Mouse (Mus musculus): Measurements from ENCODE around the gene Bicral. TPM values are rescaled to one million over a fixed set of nuclear protein-coding genes. Genes with fewer than 3 reads are reported as not detected.
A peak's percentile ranks its signal among the peaks of the same experiment; 100 is the strongest.

Bicral gene
- polyA plus RNA-seq, 1 experiment: 11.4 TPM

- Histone ChIP-seq H3K27ac (ENCODE audit: insufficient read depth, low read depth, low read length) (no peak overlapping the region), H3K4me3 (ENCODE audit: insufficient read depth, low read depth, low read length) (peak overlapping the region; percentile 68; the same call in 1 of the 2 replicates), H3K27me3 (replicated peaks; ENCODE audit: control insufficient read depth, insufficient read depth, low read length) (no peaks in the 10 kb centered on the region), H3K4me1 (ENCODE audit: control insufficient read depth, insufficient read depth, low read length) (peaks cover 14% of the 10 kb centered on the region), H3K36me3 (ENCODE audit: control insufficient read depth, insufficient read depth, low read length) (no peaks in the 10 kb centered on the region)
- TF ChIP-seq CTCF (conservative IDR thresholded peaks at IDR 0.05; ENCODE audit: insufficient read depth, insufficient read length, low read depth, low read length) (no peak), POLR2A (IDR thresholded peaks at IDR 0.05; ENCODE audit: low read depth, low read length) (no peak)
- no peak for DNase-seq
- 26% methylated on average over 9 of the region's 9 CpGs for WGBS
These were observed 615 bp upstream of the Bicral start for GRCm38 (mm10) chr17:46858749-46859444.

- TF ChIP-seq CTCF (conservative IDR thresholded peaks at IDR 0.05; ENCODE audit: insufficient read depth, insufficient read length, low read depth, low read length) (no peak), POLR2A (IDR thresholded peaks at IDR 0.05; ENCODE audit: low read depth, low read length) (no peak)
- Histone ChIP-seq H3K4me1 (ENCODE audit: control insufficient read depth, insufficient read depth, low read length) (peaks cover 24% of the 10 kb centered on the region), H3K27me3 (replicated peaks; ENCODE audit: control insufficient read depth, insufficient read depth, low read length) (no peaks in the 10 kb centered on the region), H3K36me3 (ENCODE audit: control insufficient read depth, insufficient read depth, low read length) (no peaks in the 10 kb centered on the region), H3K4me3 (ENCODE audit: insufficient read depth, low read depth, low read length) (peak overlapping the region; percentile 68), H3K27ac (ENCODE audit: insufficient read depth, low read depth, low read length) (peak overlapping the region; percentile 99)
- 3% methylated on average over 17 of the region's 52 CpGs for WGBS
- DNase-seq: peak; percentile 84
These were observed 850 bp downstream of the Bicral start for GRCm38 (mm10) chr17:46857361-46857902.

- Histone ChIP-seq H3K4me3 (ENCODE audit: insufficient read depth, low read depth, low read length) (peak overlapping the region; percentile 68), H3K4me1 (ENCODE audit: control insufficient read depth, insufficient read depth, low read length) (peaks cover 27% of the 10 kb centered on the region), H3K27me3 (replicated peaks; ENCODE audit: control insufficient read depth, insufficient read depth, low read length) (no peaks in the 10 kb centered on the region), H3K27ac (ENCODE audit: insufficient read depth, low read depth, low read length) (peak overlapping the region; percentile 99), H3K36me3 (ENCODE audit: control insufficient read depth, insufficient read depth, low read length) (no peaks in the 10 kb centered on the region)
- WGBS: under 1% methylated on average over 84 of the region's 87 CpGs
- DNase-seq: peak; percentile 85
- no peak for TF ChIP-seq CTCF (conservative IDR thresholded peaks at IDR 0.05; ENCODE audit: insufficient read depth, insufficient read length, low read depth, low read length)
- TF ChIP-seq POLR2A (IDR thresholded peaks at IDR 0.05; ENCODE audit: low read depth, low read length): no peak
These were observed 1.6 kb downstream of the Bicral start for GRCm38 (mm10) chr17:46856471-46857360.

- DNase-seq: no peak
- TF ChIP-seq CTCF (conservative IDR thresholded peaks at IDR 0.05; ENCODE audit: insufficient read depth, insufficient read length, low read depth, low read length) (no peak), POLR2A (IDR thresholded peaks at IDR 0.05; ENCODE audit: low read depth, low read length) (no peak)
- H3K4me3 ChIP-seq (ENCODE audit: insufficient read depth, low read depth, low read length): peak overlapping the region; percentile 68
- WGBS: 4% methylated on average over 4 of the region's 4 CpGs
- H3K4me1 ChIP-seq (ENCODE audit: control insufficient read depth, insufficient read depth, low read length): peaks cover 27% of the 10 kb centered on the region
- H3K36me3 ChIP-seq (ENCODE audit: control insufficient read depth, insufficient read depth, low read length): no peaks in the 10 kb centered on the region
- H3K27ac ChIP-seq (ENCODE audit: insufficient read depth, low read depth, low read length): peak overlapping the region; percentile 99
- no peaks in the 10 kb centered on the region for H3K27me3 ChIP-seq (replicated peaks; ENCODE audit: control insufficient read depth, insufficient read depth, low read length)
These were observed 2.2 kb downstream of the Bicral start for GRCm38 (mm10) chr17:46856107-46856388.

GRCm38 (mm10) chr17:46855328-46856106 is 2.8 kb downstream of the Bicral start:
- Histone ChIP-seq H3K4me3 (ENCODE audit: insufficient read depth, low read depth, low read length) (peak overlapping the region; percentile 68), H3K4me1 (ENCODE audit: control insufficient read depth, insufficient read depth, low read length) (peaks cover 27% of the 10 kb centered on the region), H3K36me3 (ENCODE audit: control insufficient read depth, insufficient read depth, low read length) (no peaks in the 10 kb centered on the region), H3K27me3 (replicated peaks; ENCODE audit: control insufficient read depth, insufficient read depth, low read length) (no peaks in the 10 kb centered on the region), H3K27ac (ENCODE audit: insufficient read depth, low read depth, low read length) (peak overlapping the region; percentile 99)
- no peak for TF ChIP-seq CTCF (conservative IDR thresholded peaks at IDR 0.05; ENCODE audit: insufficient read depth, insufficient read length, low read depth, low read length)
- no peak for TF ChIP-seq POLR2A (IDR thresholded peaks at IDR 0.05; ENCODE audit: low read depth, low read length)
- WGBS: 17% methylated on average over 15 of the region's 15 CpGs
- no peak for DNase-seq

- Histone ChIP-seq H3K36me3 (ENCODE audit: control insufficient read depth, insufficient read depth, low read length) (no peaks in the 10 kb centered on the region), H3K4me3 (ENCODE audit: insufficient read depth, low read depth, low read length) (no peak overlapping the region), H3K27me3 (replicated peaks; ENCODE audit: control insufficient read depth, insufficient read depth, low read length) (no peaks in the 10 kb centered on the region), H3K4me1 (ENCODE audit: control insufficient read depth, insufficient read depth, low read length) (peaks cover 27% of the 10 kb centered on the region), H3K27ac (ENCODE audit: insufficient read depth, low read depth, low read length) (peak overlapping the region; percentile 94)
- TF ChIP-seq POLR2A (IDR thresholded peaks at IDR 0.05; ENCODE audit: low read depth, low read length) (no peak), CTCF (conservative IDR thresholded peaks at IDR 0.05; ENCODE audit: insufficient read depth, insufficient read length, low read depth, low read length) (no peak)
- DNase-seq: no peak
- 38% methylated on average over 8 of the region's 8 CpGs for WGBS
These were observed 3.6 kb downstream of the Bicral start for GRCm38 (mm10) chr17:46854640-46855110.
